Mouse (Mus musculus): Measurements from ENCODE around the gene Mrpl21.

GRCm38 (mm10) chr19:3324271-3324811, 41.6 kb downstream of the Mrpl21 start:
- TF ChIP-seq ZC3H11A (IDR thresholded peaks at IDR 0.05; ENCODE audit: borderline replicate concordance, low read depth, low read length) = no peak
- TF ChIP-seq ZNF384 (IDR thresholded peaks at IDR 0.05; ENCODE audit: low read depth, low read length) = no peak
- TF ChIP-seq MAFK (IDR thresholded peaks at IDR 0.05; ENCODE audit: insufficient read depth, low read depth, low read length) = no peak
- no peak for TF ChIP-seq CHD2 (IDR thresholded peaks at IDR 0.05; ENCODE audit: low read depth, low read length)
